Mouse (Mus musculus) midbrain, embryonic 13.5 days (tissue): Measurements from ENCODE around the gene Hspa2. TPM values are rescaled to one million over a fixed set of nuclear protein-coding genes. Genes with fewer than 3 reads are reported as not detected.

Source experiments
- ATAC-seq: fragments of 200-750 bp; cut with Nextera tagmentation; 2 replicates; pipeline ENCODE4 v1.8.0; 2017; ENCODE audit warnings: mild to moderate bottlenecking, moderate TSS enrichment, moderate library complexity
- H3K27ac ChIP-seq: fragments of 300-500 bp; sonication (generic); 2 replicates; pipeline ENCODE4 v1.5.1; 2015; ENCODE audit warnings: inconsistent platforms, mild to moderate bottlenecking, moderate library complexity
- H3K27me3 ChIP-seq: fragments of 300-500 bp; sonication (generic); 2 replicates; pipeline ENCODE4 v1.6.1; 2015; ENCODE audit warnings: mild to moderate bottlenecking, inconsistent platforms
- H3K36me3 ChIP-seq: fragments of 300-500 bp; sonication (generic); 2 replicates; pipeline ENCODE4 v1.6.1; 2015; ENCODE audit warnings: mild to moderate bottlenecking, inconsistent platforms
- H3K4me1 ChIP-seq: fragments of 300-500 bp; sonication (generic); replicated peaks from 2 replicates; pipeline ENCODE4 v1.6.1; 2015; ENCODE audit warnings: inconsistent platforms
- H3K4me2 ChIP-seq: fragments of 300-500 bp; sonication (generic); replicated peaks from 2 replicates; pipeline ENCODE4 v1.6.1; 2015; ENCODE audit warnings: moderate library complexity, mild to moderate bottlenecking, inconsistent platforms
- H3K4me3 ChIP-seq: fragments of 300-500 bp; sonication (generic); replicated peaks from 2 replicates; pipeline ENCODE4 v1.5.1; 2015; ENCODE audit warnings: mild to moderate bottlenecking, inconsistent platforms
- H3K9ac ChIP-seq: fragments of 300-500 bp; sonication (generic); replicated peaks from 2 replicates; pipeline ENCODE4 v1.6.1; 2015; ENCODE audit warnings: mild to moderate bottlenecking, inconsistent platforms
- H3K9me3 ChIP-seq: fragments of 300-500 bp; sonication (generic); 2 replicates; pipeline ENCODE4 v1.6.1; 2016; ENCODE audit warnings: mild to moderate bottlenecking, inconsistent platforms
- WGBS: fragments of 180-500 bp; shearing (Covaris S2); methylation state at CpG from one replicate; pipeline ENCODE4 v1.1.7; 2015; 5-methylcytosine and 5-hydroxymethylcytosine counted together
- polyA plus RNA-seq: library from polyadenylated mRNA; unstranded; fragments of >200 nt; fragmentation: Nextera tagmentation; extraction: Ambion mirVana; gene quantifications from 2 replicates; pipeline ENCODE4 v1.2.1, GENCODE M21; 2015

Hspa2 gene
- polyA plus RNA-seq, 1 experiment from 2014 or later = 5.1 TPM

- Histone ChIP-seq H3K27me3 (no peaks in the 10 kb centered on the region), H3K9ac (peak overlapping the region; percentile 95), H3K4me3 (peak overlapping the region; percentile 90), H3K36me3 (no peaks in the 10 kb centered on the region), H3K27ac (peak overlapping the region; percentile 97), H3K9me3 (no peaks in the 10 kb centered on the region), H3K4me2 (peak overlapping the region; percentile 89), H3K4me1 (peaks cover 40% of the 10 kb centered on the region)
- WGBS = under 1% methylated on average over 59 of the region's 63 CpGs
- ATAC-seq = peak; percentile 5; the same call in 1 of the 2 replicates
Measured at GRCm38 (mm10) chr12:76370831-76371571, 33.0 kb upstream of the Hspa2 start.

DNA sequence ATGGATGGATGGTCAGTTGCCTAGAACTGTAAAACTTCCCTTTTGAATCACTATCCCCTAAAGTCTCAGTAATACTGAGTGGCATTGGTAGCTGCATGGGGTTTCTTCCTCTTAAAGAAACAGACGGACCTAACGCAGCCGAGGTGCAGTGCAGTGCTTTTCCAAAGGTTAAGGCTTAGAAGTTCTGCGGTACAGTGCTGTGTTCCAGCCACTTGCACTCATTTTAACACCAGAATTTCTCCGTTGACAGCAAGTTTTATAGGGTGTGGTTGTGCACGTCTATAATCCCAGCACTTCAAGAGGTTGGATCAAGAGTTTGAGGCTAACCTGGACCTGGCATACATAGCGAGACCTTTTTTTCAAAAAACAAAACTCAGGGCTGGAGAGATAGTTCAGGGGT is 31.9 kb upstream of the Hspa2 start:
- H3K4me2 ChIP-seq = peak overlapping the region; percentile 89
- no peak overlapping the region for H3K27ac ChIP-seq
- no peaks in the 10 kb centered on the region for H3K27me3 ChIP-seq
- no peaks in the 10 kb centered on the region for H3K36me3 ChIP-seq
- no peak for ATAC-seq
- 52% methylated on average over 7 of the region's 7 CpGs for WGBS
- H3K4me1 ChIP-seq = peaks cover 36% of the 10 kb centered on the region
- no peaks in the 10 kb centered on the region for H3K9me3 ChIP-seq
- no peak overlapping the region for H3K9ac ChIP-seq
- peak overlapping the region; percentile 90 for H3K4me3 ChIP-seq

DNA sequence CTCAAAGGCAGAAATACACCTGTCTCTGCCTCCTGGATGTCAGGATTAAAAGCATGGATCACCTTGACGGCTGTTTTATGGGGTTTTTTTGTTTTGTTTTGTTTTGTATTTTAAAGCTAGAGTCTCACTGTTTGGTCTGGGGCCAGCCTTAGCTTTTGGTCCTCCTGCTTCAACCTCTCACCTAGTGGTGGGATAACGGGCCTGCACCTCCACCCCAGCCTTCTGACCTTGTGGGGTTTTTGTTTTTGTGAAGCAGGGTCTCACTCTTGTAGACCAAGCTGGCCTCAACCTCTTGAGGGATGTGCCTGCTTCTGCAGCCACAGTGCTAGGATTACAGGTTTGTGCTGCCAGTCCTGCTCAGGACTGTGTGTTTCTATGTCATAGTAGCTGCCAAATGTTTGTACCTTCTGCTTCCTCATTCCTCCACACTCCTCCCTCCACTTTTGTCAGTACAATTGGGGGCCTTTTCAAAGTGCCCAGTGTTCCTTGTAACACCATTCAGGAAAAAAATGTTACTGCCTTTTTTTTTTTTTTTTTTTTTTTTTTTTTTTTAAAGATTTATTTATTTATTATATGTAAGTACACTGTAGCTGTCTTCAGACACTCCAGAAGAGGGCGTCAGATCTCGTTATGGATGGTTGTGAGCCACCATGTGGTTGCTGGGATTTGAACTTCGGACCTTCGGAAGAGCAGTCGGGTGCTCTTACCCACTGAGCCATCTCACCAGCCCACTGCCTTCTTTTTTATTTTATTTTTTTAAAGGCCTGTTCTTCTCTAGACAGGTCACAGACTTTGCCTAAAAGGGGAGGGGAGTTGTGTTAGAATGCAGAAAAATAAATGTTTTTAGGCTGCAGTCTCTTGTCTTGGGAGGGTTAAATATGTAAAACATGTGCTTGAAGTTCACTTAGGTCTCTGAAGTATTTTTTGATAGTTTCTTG is 30.8 kb upstream of the Hspa2 start:
- H3K27ac ChIP-seq = no peak overlapping the region
- H3K9me3 ChIP-seq = no peaks in the 10 kb centered on the region
- H3K4me3 ChIP-seq = no peak overlapping the region
- no peak for ATAC-seq
- H3K36me3 ChIP-seq = no peaks in the 10 kb centered on the region
- no peaks in the 10 kb centered on the region for H3K27me3 ChIP-seq
- H3K4me2 ChIP-seq = no peak overlapping the region
- H3K4me1 ChIP-seq = peaks cover 24% of the 10 kb centered on the region
- H3K9ac ChIP-seq = no peak overlapping the region
- 84% methylated on average over 6 of the region's 7 CpGs for WGBS

- 74% methylated on average over 6 of the region's 6 CpGs for WGBS
- Histone ChIP-seq H3K4me2 (no peak overlapping the region), H3K9me3 (no peaks in the 10 kb centered on the region), H3K4me3 (no peak overlapping the region), H3K9ac (no peak overlapping the region; the same call in 1 of the 2 replicates), H3K36me3 (no peaks in the 10 kb centered on the region), H3K27me3 (no peaks in the 10 kb centered on the region), H3K4me1 (peaks cover 18% of the 10 kb centered on the region), H3K27ac (no peak overlapping the region)
- no peak for ATAC-seq
Measured at GRCm38 (mm10) chr12:76373991-76374390, 30.0 kb upstream of the Hspa2 start.

DNA sequence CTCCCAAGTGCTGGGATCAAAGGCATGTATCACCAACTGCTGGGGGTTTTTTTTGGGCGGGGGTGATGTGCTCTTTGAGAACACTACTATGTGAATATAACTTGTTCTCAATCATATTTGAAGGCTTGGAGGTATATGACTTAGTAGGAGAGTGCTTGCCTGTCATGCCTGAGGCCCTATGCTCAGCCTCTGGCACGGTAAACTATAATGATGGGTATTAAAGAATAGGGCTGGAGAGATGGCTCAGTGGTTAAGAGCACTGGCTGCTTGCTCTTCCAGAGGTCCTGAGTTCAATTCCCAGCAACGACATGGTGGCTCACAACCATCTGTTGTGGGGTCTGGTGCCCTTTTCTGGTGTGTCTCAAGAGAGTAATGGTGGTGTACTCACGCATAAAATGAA is 29.1 kb upstream of the Hspa2 start:
- no peak for ATAC-seq
- Histone ChIP-seq H3K27ac (no peak overlapping the region), H3K4me2 (no peak overlapping the region), H3K9me3 (no peaks in the 10 kb centered on the region), H3K4me1 (peaks cover 18% of the 10 kb centered on the region), H3K9ac (no peak overlapping the region), H3K27me3 (no peaks in the 10 kb centered on the region), H3K36me3 (no peaks in the 10 kb centered on the region), H3K4me3 (no peak overlapping the region)
- WGBS = 84% methylated on average over 4 of the region's 4 CpGs

DNA sequence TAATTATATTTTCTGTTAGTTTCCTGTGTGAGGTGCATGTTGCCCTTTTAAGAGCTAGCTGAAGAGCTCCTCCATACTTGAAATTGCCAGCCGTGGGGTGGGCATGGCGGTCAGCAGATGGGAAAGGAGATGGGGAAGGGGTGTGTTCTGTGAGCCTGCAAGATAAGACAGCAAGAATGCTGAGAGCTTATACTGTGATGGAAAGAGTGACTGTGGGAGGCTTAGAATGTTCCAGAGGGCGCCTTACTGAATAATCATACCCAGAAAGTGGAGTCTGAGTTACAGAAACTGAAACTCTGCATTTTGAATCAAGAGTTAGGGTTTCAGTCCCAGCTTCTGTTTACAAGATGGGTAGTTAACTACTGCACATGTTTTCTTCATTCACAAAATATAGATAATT is 28.5 kb upstream of the Hspa2 start:
- Histone ChIP-seq H3K4me1 (peaks cover 18% of the 10 kb centered on the region), H3K9ac (no peak overlapping the region), H3K36me3 (no peaks in the 10 kb centered on the region), H3K4me2 (no peak overlapping the region), H3K27ac (no peak overlapping the region), H3K4me3 (no peak overlapping the region), H3K27me3 (no peaks in the 10 kb centered on the region), H3K9me3 (no peaks in the 10 kb centered on the region)
- ATAC-seq = no peak
- 90% methylated on average over 3 of the region's 3 CpGs for WGBS

DNA sequence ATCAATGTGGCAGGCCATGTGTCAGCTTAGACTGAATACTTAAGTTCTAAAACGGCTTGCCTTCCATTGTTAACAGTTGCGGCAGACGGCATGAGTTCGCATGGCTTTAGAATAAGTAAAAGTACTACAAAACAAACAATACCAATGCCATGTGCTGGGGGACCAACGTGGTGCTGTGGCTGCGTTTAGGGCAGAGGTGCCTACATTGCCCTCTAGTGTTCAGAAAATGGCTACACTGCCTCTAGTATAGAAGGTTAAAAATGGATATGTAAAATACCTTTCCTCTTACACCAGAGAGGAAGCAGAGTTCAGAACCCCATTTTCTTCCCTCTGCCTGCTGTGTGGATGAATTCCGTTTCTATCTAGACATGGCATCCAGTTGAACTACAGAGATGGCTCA is 27.3 kb upstream of the Hspa2 start:
- Histone ChIP-seq H3K9me3 (no peaks in the 10 kb centered on the region), H3K4me3 (no peak overlapping the region), H3K9ac (no peak overlapping the region), H3K4me1 (peaks cover 14% of the 10 kb centered on the region), H3K36me3 (no peaks in the 10 kb centered on the region), H3K4me2 (no peak overlapping the region), H3K27me3 (no peaks in the 10 kb centered on the region), H3K27ac (no peak overlapping the region)
- 31% methylated on average over 7 of the region's 7 CpGs for WGBS
- 0 out of 2 replicates have a peak, but pooled peaks have one; percentile 48 for ATAC-seq

DNA sequence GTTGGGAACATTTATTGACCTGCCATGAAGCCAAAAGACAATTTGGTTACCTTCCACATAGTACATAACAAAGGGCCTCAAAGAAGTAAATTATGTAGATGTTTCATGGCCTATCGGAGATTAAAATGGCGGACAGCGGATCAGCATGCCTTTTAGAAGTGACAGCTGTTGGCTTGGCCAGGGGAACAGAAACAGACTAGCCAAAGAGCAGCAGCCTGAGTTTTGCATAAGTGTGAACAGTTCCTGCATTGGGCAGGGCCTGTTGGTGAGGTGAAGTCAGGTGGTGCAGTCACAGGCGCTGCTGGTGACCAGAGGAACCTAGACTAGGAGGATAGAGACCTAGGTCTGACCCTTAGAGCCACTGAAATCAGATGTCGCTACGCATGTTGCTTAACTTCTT is 26.9 kb upstream of the Hspa2 start:
- ATAC-seq = no peak

DNA sequence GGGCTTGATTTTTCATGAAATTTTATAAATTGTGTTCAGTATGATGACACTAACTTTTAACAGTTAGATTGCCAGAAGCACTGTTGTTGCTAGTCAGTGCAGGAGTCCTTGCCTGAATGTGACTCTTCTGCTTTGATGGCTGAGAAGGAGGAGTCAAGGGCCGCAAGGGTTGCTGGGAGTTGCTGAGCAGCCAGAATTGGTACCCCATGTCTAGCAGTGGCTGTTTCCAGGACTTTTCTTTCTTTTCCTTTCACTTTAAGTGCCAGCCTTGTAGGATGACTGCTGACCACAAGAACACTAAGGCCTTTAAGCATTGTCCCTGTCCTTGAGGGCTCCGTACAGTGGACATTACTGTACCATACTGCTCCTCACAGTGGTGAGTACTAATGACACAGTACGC is 26.2 kb upstream of the Hspa2 start:
- Histone ChIP-seq H3K27me3 (no peaks in the 10 kb centered on the region), H3K36me3 (no peaks in the 10 kb centered on the region), H3K4me1 (peaks cover 3% of the 10 kb centered on the region; the same call in 1 of the 2 replicates), H3K9ac (no peak overlapping the region), H3K4me3 (no peak overlapping the region), H3K4me2 (no peak overlapping the region), H3K27ac (no peak overlapping the region), H3K9me3 (no peaks in the 10 kb centered on the region)
- WGBS = 91% methylated on average over 3 of the region's 3 CpGs
- no peak for ATAC-seq

More for the DNA sequence above, 26.9 kb upstream of the Hspa2 start:
- H3K36me3 ChIP-seq = no peaks in the 10 kb centered on the region
- no peak overlapping the region for H3K27ac ChIP-seq
- H3K27me3 ChIP-seq = no peaks in the 10 kb centered on the region
- 93% methylated on average over 6 of the region's 6 CpGs for WGBS
- H3K4me1 ChIP-seq = peaks cover 10% of the 10 kb centered on the region
- H3K9me3 ChIP-seq = no peaks in the 10 kb centered on the region
- H3K4me3 ChIP-seq = no peak overlapping the region
- no peak overlapping the region for H3K9ac ChIP-seq
- no peak overlapping the region for H3K4me2 ChIP-seq

DNA sequence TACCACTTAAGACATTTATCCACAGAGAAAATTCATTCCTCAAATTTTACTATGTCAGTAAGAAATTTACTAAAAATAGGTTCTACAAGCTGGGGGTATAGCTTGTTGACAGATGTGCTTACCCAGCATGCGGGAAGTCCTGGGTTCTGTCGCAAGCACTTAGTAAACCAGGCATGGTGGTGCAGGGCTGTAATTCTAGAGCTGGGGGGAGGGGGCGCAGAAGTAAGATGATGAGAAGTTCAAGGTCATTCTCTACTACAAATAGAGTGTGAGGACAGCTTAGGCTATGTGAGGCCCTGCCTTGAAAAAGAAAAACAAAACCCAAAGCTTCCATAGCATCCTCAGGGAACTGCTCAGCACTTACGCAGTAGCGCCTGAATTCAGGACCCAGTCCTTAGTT is 25.4 kb upstream of the Hspa2 start:
- no peak for ATAC-seq
- 95% methylated on average over 5 of the region's 5 CpGs for WGBS
- Histone ChIP-seq H3K27ac (no peak overlapping the region), H3K36me3 (no peaks in the 10 kb centered on the region), H3K9ac (no peak overlapping the region), H3K4me3 (no peak overlapping the region), H3K4me2 (no peak overlapping the region), H3K9me3 (no peaks in the 10 kb centered on the region), H3K27me3 (no peaks in the 10 kb centered on the region), H3K4me1 (no peaks in the 10 kb centered on the region; the same call in 1 of the 2 replicates)

DNA sequence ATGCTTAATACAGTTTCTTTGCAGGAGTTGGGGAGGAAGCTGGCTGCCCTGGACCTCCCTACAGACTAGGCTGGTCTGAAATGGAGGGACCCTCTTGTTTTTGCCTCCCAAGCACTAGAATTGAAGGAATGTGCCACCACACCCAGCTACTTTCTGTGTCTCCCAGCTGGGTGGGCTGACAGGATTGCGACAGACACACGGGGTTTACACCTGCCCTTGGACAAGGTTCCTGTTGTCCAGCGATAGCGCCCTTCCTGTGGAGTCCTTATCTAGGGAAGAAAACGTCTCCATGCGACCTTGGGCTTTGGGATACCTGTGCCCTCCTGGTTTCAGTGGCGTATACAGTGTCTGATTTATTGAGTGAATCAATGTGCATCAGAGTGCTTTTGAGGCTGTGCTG is 23.8 kb upstream of the Hspa2 start:
- H3K36me3 ChIP-seq = peaks cover 2% of the 10 kb centered on the region
- ATAC-seq = no peak
- no peaks in the 10 kb centered on the region for H3K27me3 ChIP-seq
- H3K4me2 ChIP-seq = no peak overlapping the region
- WGBS = 91% methylated on average over 7 of the region's 7 CpGs
- H3K4me1 ChIP-seq = no peaks in the 10 kb centered on the region
- no peaks in the 10 kb centered on the region for H3K9me3 ChIP-seq
- no peak overlapping the region for H3K4me3 ChIP-seq
- no peak overlapping the region for H3K27ac ChIP-seq
- H3K9ac ChIP-seq = no peak overlapping the region

- Histone ChIP-seq H3K4me1 (no peaks in the 10 kb centered on the region), H3K9ac (no peak overlapping the region), H3K27me3 (no peaks in the 10 kb centered on the region), H3K4me3 (no peak overlapping the region), H3K36me3 (peaks cover 21% of the 10 kb centered on the region), H3K9me3 (no peaks in the 10 kb centered on the region), H3K27ac (no peak overlapping the region), H3K4me2 (no peak overlapping the region)
- 97% methylated on average over 8 of the region's 8 CpGs for WGBS
- ATAC-seq = no peak
Measured at GRCm38 (mm10) chr12:76385342-76385741, 18.6 kb upstream of the Hspa2 start.
